Mouse (Mus musculus) right cerebral cortex, adult 2 months (tissue): ENCODE data around the gene Dmrtc2.
A peak's percentile ranks its signal among the peaks of the same experiment; 100 is the strongest.
"Not testable (repeated sequence)": the region's sequence is repeated elsewhere in the genome, so short reads cannot be mapped to it uniquely, and the experiment has no call there.

Experiments
- DNase-seq, 2 experiments: peaks; one replicate each; pipeline ENCODE4 v3.0.0; 2021 to 2022; ENCODE audit warnings: low spot score in 2 of 2

Dmrtc2 gene

GRCm38 (mm10) chr7:24869080-24869479 lies 777 bp upstream of the Dmrtc2 start:
- DNase-seq, result no peak

GRCm38 (mm10) chr7:24877588-24877987 lies 7.7 kb downstream of the Dmrtc2 start:
- DNase-seq, result no peak

GRCm38 (mm10) chr7:24879620-24880019 lies 9.8 kb downstream of the Dmrtc2 start:
- no peak for DNase-seq

- DNase-seq, result no peak
Observed at GRCm38 (mm10) chr7:24882416-24883199, 12.8 kb downstream of the Dmrtc2 start.

GRCm38 (mm10) chr7:24883896-24884692 lies 14.2 kb downstream of the Dmrtc2 start, which contains the start of gene Rps19:
Gene Rps19, plus strand, starts transcription at chr7:24884371.
- peak; percentile 97 for DNase-seq

GRCm38 (mm10) chr7:24884693-24885291 lies 14.9 kb downstream of the Dmrtc2 start:
- DNase-seq, result no peak

- no peak for DNase-seq
Observed at GRCm38 (mm10) chr7:24885468-24886307, 15.8 kb downstream of the Dmrtc2 start.

- no peak for DNase-seq
Observed at GRCm38 (mm10) chr7:24886308-24886633, 16.4 kb downstream of the Dmrtc2 start.

- no peak for DNase-seq
Observed at GRCm38 (mm10) chr7:24887096-24887495, 17.2 kb downstream of the Dmrtc2 start.

GRCm38 (mm10) chr7:24889431-24890220 lies 19.8 kb downstream of the Dmrtc2 start:
- DNase-seq, result no peak

GRCm38 (mm10) chr7:24890281-24891216 lies 20.7 kb downstream of the Dmrtc2 start:
- DNase-seq, result peak; percentile 71 to 75

GRCm38 (mm10) chr7:24891241-24892124 lies 21.6 kb downstream of the Dmrtc2 start:
- DNase-seq, result no peak

- no peak for DNase-seq
Observed at GRCm38 (mm10) chr7:24892125-24892583, 22.3 kb downstream of the Dmrtc2 start.

- not testable (repeated sequence) for DNase-seq
Observed at GRCm38 (mm10) chr7:24895749-24896148, 25.9 kb downstream of the Dmrtc2 start.

GRCm38 (mm10) chr7:24896269-24896668 lies 26.4 kb downstream of the Dmrtc2 start:
- DNase-seq, result no peak

GRCm38 (mm10) chr7:24897224-24897623 lies 27.4 kb downstream of the Dmrtc2 start, which contains the start of gene Cd79a:
Gene Cd79a, plus strand, starts transcription at chr7:24897381.
- no peak for DNase-seq

GRCm38 (mm10) chr7:24897959-24898358 lies 28.1 kb downstream of the Dmrtc2 start:
- no peak for DNase-seq

- DNase-seq, result no peak
Observed at GRCm38 (mm10) chr7:24901114-24901513, 31.3 kb downstream of the Dmrtc2 start.
